Mouse (Mus musculus) midbrain, embryonic 11.5 days (tissue): ENCODE results near the gene Sema5b. TPM values are rescaled to one million over a fixed set of nuclear protein-coding genes. Genes with fewer than 3 reads are reported as not detected.

ENCODE experiments used
- ATAC-seq: fragments of 200-750 bp; cut with Nextera tagmentation; 2 replicates; pipeline ENCODE4 v1.8.0; 2017; ENCODE audit warnings: moderate TSS enrichment, moderate library complexity; ENCODE audit not compliant: low FRiP score
- DNase-seq: peaks from one replicate; pipeline ENCODE4 v3.0.0; 2015; ENCODE audit warnings: low spot score; ENCODE audit errors: missing footprints
- H3K27ac ChIP-seq: fragments of 300-500 bp; sonication (generic); 2 replicates; pipeline ENCODE4 v1.5.1; 2014; ENCODE audit warnings: low read depth, low read length
- H3K27me3 ChIP-seq: fragments of 300-500 bp; sonication (generic); 2 replicates; pipeline ENCODE4 v1.6.1; 2014; ENCODE audit warnings: mild to moderate bottlenecking, low read length, moderate library complexity, mixed read lengths; ENCODE audit not compliant: control insufficient read depth, insufficient read depth
- H3K36me3 ChIP-seq: fragments of 300-500 bp; sonication (generic); 2 replicates; pipeline ENCODE4 v1.6.1; 2014; ENCODE audit warnings: mild to moderate bottlenecking, low read length, moderate library complexity, mixed read lengths; ENCODE audit not compliant: control insufficient read depth, insufficient read depth
- H3K4me1 ChIP-seq: fragments of 300-500 bp; sonication (generic); 2 replicates; pipeline ENCODE4 v1.6.1; 2014; ENCODE audit warnings: low read length; ENCODE audit not compliant: control insufficient read depth, insufficient read depth
- H3K4me2 ChIP-seq: fragments of 300-500 bp; sonication (generic); 2 replicates; pipeline ENCODE4 v1.6.1; 2014; ENCODE audit warnings: mild to moderate bottlenecking, moderate library complexity
- H3K4me3 ChIP-seq: fragments of 300-500 bp; sonication (generic); 2 replicates; pipeline ENCODE4 v1.5.1; 2014; ENCODE audit warnings: low read depth, low read length
- H3K9ac ChIP-seq: fragments of 300-500 bp; sonication (generic); 2 replicates; pipeline ENCODE4 v1.6.1; 2014; ENCODE audit warnings: low read length
- H3K9me3 ChIP-seq: fragments of 300-500 bp; sonication (generic); 2 replicates; pipeline ENCODE4 v1.6.1; 2016; ENCODE audit warnings: low read length; ENCODE audit not compliant: control insufficient read depth
- WGBS: fragments of 180-500 bp; shearing (Covaris S2); extraction: QIAGEN DNeasy Blood & Tissue Kit; methylation state at CpG from one replicate; pipeline ENCODE4 v1.1.7; 2014; 5-methylcytosine and 5-hydroxymethylcytosine counted together
- polyA plus RNA-seq: library from polyadenylated mRNA; unstranded; fragments of >200 nt; fragmentation: Nextera tagmentation; extraction: Ambion mirVana; gene quantifications from 2 replicates; pipeline ENCODE4 v1.2.1, GENCODE M21; 2014

Sema5b gene
- polyA plus RNA-seq, 1 experiment from 2014 or later: 31.1 TPM

DNA sequence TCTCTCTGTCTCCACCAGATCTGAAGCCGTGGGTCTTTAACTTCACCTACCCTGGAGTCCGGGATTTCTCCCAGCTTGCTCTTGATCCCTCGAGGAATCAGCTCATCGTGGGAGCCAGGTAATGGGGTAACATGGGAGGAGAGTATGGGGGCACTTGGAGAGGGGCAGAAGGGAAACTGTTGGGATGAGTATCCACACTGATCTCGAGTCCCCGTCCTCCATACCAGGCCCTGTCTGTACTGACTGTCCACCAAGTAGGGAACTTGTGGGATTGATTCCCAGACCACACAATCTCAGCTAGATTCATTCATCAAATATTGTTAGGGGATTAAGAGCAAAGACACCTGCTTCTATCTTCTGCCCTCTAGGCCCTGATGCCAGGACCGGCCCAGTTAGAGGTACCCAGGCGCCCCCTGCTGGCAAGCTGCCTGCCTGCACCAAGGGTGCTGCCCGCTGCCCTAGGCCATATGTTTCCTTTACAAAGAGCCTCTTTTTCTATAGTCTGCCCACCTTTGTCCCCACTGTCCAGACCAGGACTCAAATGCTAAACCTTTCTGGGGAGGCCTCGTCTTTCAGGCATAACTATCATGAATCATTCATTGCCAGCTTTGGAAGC, 87.2 kb downstream of the Sema5b start:
- Histone ChIP-seq H3K4me1 (peaks cover 21% of the 10 kb centered on the region), H3K36me3 (peaks cover 5% of the 10 kb centered on the region; the same call in 1 of the 2 replicates), H3K4me3 (no peak overlapping the region), H3K4me2 (no peak overlapping the region), H3K9me3 (no peaks in the 10 kb centered on the region), H3K27me3 (no peaks in the 10 kb centered on the region), H3K27ac (no peak overlapping the region), H3K9ac (no peak overlapping the region)
- DNase-seq (peak; percentile 99), ATAC-seq (peak; percentile 79)
- 40% methylated on average over 10 of the region's 10 CpGs for WGBS

DNA sequence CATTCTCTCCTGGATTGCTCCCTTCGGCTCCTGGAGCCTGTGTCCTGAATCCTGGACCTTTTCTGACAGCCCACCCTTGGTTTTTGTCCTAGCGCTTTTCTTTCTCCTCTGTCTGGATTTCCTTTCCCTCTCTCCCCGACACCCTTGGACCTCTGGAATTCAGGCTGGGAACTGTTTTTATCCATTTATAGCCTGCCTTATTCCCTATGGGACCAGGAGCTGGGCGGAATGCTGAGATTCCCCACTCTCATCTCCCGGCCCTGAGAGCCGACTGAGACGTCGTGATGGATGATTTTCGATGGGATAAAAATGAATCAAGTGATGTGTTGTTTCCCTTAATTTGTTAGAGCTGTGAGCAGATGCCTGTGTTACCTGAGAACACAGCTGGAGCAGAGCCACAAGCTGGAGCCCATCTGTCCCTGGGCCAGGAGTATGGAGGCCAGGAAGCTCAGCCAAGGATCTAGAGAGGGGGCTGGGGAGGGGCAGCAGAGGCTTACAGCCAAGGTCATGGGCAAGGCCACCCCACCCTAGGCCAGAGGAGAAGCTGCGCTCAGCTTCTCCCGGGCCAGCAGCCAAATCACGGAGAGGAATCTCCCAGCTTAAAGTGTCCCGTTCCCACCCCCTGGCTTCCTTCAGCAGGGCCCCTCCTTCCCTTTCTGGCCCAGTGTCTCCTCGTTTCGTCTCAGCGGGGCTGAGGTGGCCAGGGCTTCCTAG, 89.7 kb downstream of the Sema5b start:
- DNase-seq (no peak), ATAC-seq (no peak)
- H3K9me3 ChIP-seq: no peaks in the 10 kb centered on the region
- H3K36me3 ChIP-seq: peaks cover 5% of the 10 kb centered on the region
- no peak overlapping the region for H3K4me2 ChIP-seq
- no peak overlapping the region for H3K9ac ChIP-seq
- H3K4me1 ChIP-seq: 0 out of 2 replicates have a peak, but pooled peaks cover 7% of the 10 kb centered on the region
- no peak overlapping the region for H3K27ac ChIP-seq
- no peaks in the 10 kb centered on the region for H3K27me3 ChIP-seq
- no peak overlapping the region for H3K4me3 ChIP-seq
- WGBS: 86% methylated on average over 16 of the region's 16 CpGs

DNA sequence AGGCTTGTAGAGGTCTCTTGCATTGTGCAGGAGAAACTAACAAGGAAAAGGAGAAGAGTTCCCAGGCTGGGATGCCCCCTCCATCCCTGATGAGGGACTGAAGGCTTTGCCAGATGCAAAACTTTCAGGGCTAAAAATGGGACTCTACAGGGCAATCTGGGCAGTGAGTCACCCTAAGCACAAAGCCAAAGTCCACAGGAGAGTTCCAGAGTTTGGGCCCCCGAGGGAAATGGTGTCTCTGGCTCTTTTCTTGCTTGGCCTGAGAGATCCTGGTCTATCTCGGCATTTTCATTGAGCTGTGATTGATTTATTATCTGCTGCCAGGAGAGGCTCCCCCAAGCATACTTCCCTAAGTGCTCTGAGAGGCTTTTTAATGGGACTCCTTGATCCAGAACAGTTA, 92.1 kb downstream of the Sema5b start:
- ATAC-seq (no peak), DNase-seq (no peak)
- H3K27me3 ChIP-seq: no peaks in the 10 kb centered on the region
- no peaks in the 10 kb centered on the region for H3K4me1 ChIP-seq
- no peaks in the 10 kb centered on the region for H3K9me3 ChIP-seq
- H3K36me3 ChIP-seq: peaks cover 5% of the 10 kb centered on the region
- 88% methylated on average over 2 of the region's 2 CpGs for WGBS
- H3K4me2 ChIP-seq: no peak overlapping the region
- H3K9ac ChIP-seq: no peak overlapping the region
- no peak overlapping the region for H3K4me3 ChIP-seq
- no peak overlapping the region for H3K27ac ChIP-seq

DNA sequence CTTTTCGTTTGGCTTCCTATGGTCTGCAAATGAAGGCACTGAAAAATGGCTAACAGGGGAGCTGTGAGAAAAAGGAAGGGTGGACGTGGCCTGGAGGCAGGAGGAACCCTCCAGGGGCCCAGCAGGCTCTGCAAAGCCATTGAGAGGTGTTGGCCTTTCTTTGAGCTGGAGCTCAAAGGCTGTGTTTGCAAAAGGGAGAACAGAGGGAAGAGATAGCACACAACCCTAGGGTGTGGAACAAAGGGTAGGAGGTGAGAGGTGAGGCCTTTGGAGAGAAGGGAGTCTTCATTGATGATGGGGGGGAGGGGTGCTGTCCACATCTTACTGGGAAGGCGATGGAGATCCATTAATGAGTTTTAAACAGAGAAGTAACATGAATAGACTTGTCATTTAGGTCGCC, 94.0 kb downstream of the Sema5b start:
- H3K4me2 ChIP-seq: no peak overlapping the region
- H3K27ac ChIP-seq: no peak overlapping the region
- WGBS: 66% methylated on average over 4 of the region's 4 CpGs
- no peaks in the 10 kb centered on the region for H3K4me1 ChIP-seq
- DNase-seq: no peak
- no peak overlapping the region for H3K9ac ChIP-seq
- peaks cover 3% of the 10 kb centered on the region; the same call in 1 of the 2 replicates for H3K36me3 ChIP-seq
- no peaks in the 10 kb centered on the region for H3K9me3 ChIP-seq
- ATAC-seq: no peak
- no peaks in the 10 kb centered on the region for H3K27me3 ChIP-seq
- no peak overlapping the region for H3K4me3 ChIP-seq

DNA sequence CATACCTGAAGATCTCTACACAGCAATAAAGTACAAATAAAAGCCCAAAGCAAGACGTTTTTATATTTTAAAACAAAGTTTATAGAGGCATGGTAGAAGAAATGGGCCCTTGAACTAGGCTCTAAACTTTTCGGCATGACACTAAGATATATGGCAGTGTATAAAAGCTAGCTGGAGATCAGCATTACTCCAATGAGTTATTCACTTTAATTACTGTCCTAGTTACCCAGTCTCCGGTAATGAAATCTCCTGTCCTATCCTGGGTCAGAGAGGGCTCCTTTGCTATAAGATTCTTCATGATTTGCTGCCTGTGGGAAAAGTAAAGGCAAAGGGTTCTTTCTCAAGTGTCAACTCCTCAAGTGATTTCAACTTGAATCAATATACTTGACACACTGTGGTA, 98.6 kb downstream of the Sema5b start:
- no peak overlapping the region for H3K9ac ChIP-seq
- DNase-seq (no peak), ATAC-seq (no peak)
- H3K27ac ChIP-seq: no peak overlapping the region
- H3K36me3 ChIP-seq: peaks cover 3% of the 10 kb centered on the region; the same call in 1 of the 2 replicates
- no peaks in the 10 kb centered on the region for H3K9me3 ChIP-seq
- H3K4me2 ChIP-seq: no peak overlapping the region
- H3K4me3 ChIP-seq: no peak overlapping the region
- 87% methylated on average over 3 of the region's 3 CpGs for WGBS
- no peaks in the 10 kb centered on the region for H3K4me1 ChIP-seq
- no peaks in the 10 kb centered on the region for H3K27me3 ChIP-seq

DNA sequence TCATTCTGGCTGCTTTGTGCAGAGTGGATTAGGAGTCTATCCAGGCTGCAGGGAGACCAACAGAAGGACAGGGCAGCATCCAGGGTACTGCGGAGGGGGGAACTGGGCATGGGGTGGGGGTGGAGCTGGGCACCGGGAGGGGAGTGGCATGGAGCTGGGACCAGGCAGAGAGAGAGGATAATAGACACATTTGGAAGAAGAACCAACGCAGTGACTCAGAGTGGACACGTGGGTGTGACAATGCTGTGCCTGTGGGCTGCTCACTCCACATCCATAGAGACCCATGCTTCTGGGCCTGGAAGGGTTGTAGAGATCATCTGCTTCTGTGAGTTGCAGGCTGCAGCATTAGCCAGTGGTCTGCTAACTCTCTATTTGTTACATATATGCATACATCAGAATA, 107.9 kb downstream of the Sema5b start:
- no peak for DNase-seq
- no peaks in the 10 kb centered on the region for H3K27me3 ChIP-seq
- no peak overlapping the region for H3K4me3 ChIP-seq
- no peak overlapping the region for H3K4me2 ChIP-seq
- 88% methylated on average over 4 of the region's 4 CpGs for WGBS
- no peak overlapping the region for H3K27ac ChIP-seq
- H3K9me3 ChIP-seq: no peaks in the 10 kb centered on the region
- ATAC-seq: no peak
- H3K9ac ChIP-seq: no peak overlapping the region
- peaks cover 3% of the 10 kb centered on the region for H3K36me3 ChIP-seq
- no peaks in the 10 kb centered on the region for H3K4me1 ChIP-seq

DNA sequence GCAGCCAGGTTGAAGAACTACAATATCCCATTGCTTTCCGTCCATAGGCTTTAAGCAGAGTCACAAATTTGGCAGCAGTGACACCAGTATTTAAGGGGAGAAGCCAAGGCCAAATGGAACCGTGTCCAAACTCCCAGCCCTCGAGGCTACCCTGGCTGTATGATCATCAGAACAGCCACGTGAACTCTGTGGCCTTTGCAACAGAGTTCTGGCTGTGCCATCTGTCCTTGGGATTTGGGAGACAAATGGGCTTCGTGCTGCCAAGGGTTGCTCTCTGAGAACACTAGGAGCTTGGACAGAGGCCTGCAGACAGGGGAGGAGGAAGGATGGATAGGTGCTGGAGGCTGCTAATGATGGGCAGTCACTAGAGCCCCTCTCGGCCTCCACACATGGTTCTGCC, 111.3 kb downstream of the Sema5b start:
- WGBS: 77% methylated on average over 6 of the region's 6 CpGs
- ATAC-seq: no peak
- H3K36me3 ChIP-seq: peaks cover 10% of the 10 kb centered on the region

DNA sequence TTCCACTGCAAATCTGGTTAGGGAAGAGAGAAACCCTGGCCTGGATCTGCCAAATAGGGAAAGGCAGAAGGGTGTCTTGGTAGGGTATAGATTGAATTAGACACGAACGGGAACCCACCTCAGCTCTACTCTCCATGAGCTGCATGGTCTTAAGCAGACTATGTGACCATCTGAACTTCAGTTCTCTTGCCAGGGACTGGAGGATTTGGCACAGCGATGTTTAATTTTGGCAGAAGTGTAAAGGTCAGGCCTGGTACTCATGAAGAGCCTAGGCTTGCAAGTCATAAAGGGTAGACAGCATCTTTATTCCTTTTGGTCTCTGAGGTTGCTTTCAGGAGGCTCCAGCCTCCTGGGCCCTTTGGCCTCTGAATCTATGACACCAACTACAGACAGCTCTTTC, 111.8 kb downstream of the Sema5b start:
- Histone ChIP-seq H3K9ac (no peak overlapping the region), H3K9me3 (no peaks in the 10 kb centered on the region), H3K4me3 (no peak overlapping the region), H3K27ac (no peak overlapping the region), H3K4me1 (no peaks in the 10 kb centered on the region), H3K27me3 (no peaks in the 10 kb centered on the region; the same call in 1 of the 2 replicates), H3K4me2 (no peak overlapping the region), H3K36me3 (peaks cover 10% of the 10 kb centered on the region)
- DNase-seq: no peak
- 92% methylated on average over 3 of the region's 3 CpGs for WGBS
- ATAC-seq: no peak

More for the DNA sequence above, 111.3 kb downstream of the Sema5b start:
- Histone ChIP-seq H3K9ac (no peak overlapping the region), H3K4me2 (no peak overlapping the region), H3K4me1 (no peaks in the 10 kb centered on the region), H3K27ac (no peak overlapping the region), H3K4me3 (no peak overlapping the region), H3K9me3 (no peaks in the 10 kb centered on the region), H3K27me3 (no peaks in the 10 kb centered on the region)
- DNase-seq: no peak

DNA sequence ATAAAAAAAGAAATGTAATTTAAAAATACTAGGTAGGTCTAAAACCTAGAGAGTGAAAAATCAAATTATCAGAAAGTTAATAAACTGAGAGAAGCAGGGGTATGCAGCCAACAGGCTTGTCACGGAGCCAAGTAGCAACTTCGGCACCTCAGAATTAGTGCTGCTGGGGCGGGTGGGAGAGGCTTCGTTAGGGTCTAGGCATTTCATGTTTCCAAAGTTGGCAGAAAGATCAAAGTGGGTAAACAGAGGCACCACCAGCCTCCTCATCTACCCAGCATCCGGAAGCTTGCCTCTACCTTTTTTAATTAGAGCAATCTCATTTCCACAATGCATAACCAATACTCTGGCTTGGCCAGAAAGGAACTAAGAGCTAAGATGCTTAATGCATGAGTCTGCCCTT, 113.0 kb downstream of the Sema5b start:
- WGBS: 93% methylated on average over 5 of the region's 5 CpGs
- no peak for DNase-seq
- H3K36me3 ChIP-seq: peaks cover 12% of the 10 kb centered on the region
- no peak overlapping the region for H3K4me2 ChIP-seq
- ATAC-seq: no peak
- no peak overlapping the region for H3K27ac ChIP-seq
- no peaks in the 10 kb centered on the region for H3K9me3 ChIP-seq
- no peak overlapping the region for H3K9ac ChIP-seq
- H3K4me3 ChIP-seq: no peak overlapping the region
- no peaks in the 10 kb centered on the region for H3K4me1 ChIP-seq
- no peaks in the 10 kb centered on the region; the same call in 1 of the 2 replicates for H3K27me3 ChIP-seq
